Mouse (Mus musculus) c-Kit-positive CD71-negative TER-119-negative erythroid progenitor cells, embryonic 14.5 days (primary cell): ENCODE results near the gene Them7.

ENCODE experiments used
- DNase-seq: peaks from one replicate; pipeline ENCODE4 v3.0.0-alpha.2; 2013; ENCODE audit warnings: low read depth

The Them7 gene

DNA sequence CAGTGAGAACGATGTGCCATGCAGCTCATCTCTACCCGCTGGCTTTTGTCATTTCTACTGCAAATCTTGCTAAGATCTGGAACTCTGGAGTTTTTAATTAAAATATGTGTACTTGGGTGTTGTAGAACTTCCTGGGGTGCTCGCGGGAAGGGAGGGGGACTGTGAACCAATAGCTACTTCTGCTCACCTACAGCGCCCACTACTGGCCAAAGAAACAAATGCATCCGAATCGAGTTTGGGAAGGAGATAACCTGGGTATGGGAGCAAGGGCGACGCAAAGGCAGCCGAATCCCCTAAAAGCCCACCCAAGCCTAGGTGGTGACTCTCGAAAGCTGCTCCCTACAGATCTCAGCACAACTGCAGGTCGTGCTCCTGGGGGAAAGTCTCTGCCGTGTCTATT, 87.3 kb downstream of the Them7 start:
- no peak for DNase-seq

DNA sequence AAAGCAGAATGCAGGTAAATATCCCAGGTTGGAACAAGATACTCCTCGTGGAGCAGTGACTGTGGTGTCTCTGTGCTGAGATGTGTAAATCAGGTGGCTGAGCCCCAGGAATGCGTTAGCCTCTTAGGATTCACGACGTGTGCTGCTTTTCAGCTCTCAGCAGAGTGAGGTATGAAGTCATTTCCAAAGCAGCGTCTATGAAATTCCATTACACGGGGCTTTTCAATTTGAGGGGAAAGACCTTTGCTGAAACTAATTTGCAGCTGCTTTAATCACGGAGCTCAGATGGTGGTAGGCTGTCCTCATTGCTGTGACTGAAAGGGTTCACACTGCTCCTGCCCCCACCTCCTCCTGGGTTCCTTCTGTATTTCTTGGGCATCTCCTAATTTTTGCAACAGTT, 87.9 kb downstream of the Them7 start:
- DNase-seq, result no peak

DNA sequence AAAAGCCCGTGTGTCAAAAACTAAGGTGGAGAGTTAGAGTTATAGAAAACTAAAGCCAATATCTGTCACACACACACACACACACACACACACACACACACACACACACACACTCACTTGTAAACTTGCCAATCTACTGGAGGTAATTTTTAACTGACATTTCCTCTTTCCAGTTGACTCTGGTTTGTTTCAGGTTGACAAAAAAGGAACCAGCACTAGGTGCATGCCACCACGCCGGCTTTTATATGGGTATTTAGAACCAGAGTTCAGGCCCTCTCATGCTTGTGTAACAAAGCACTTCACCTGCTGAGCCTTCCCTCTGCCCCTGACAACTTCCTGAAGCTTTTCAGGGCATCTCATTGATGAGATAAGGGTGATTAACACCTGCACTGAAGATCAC, 89.0 kb downstream of the Them7 start:
- no peak for DNase-seq

DNA sequence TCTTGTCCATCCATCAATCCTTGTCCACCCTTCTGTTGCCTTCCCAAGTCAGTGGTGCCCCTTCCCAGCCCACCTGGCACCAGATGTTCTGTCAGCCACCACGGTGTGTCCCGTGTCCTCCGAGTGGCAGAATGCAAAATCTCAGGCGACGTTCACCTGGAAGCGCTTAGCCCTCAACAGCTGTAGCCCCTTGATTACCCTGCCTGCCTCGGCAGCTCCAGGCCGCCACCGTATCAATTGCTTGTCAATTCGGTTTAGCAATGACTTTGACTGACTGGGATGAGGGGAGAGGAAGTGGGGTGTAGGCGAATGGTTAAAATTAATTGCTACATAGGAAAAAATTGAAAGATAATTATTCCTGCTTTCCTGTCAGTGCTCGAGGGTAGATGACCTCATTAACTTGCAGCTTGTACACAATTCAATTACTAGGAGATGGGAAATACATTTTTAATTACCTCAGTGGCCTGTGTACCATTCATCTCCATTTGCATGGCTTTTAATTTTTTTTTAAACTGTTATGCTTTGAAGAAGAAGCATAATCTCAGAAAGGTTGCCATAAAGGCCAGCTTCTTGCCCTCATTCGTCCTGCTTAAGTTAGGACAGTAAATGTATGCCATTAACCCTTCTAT, 93.5 kb downstream of the Them7 start:
- DNase-seq, result no peak

DNA sequence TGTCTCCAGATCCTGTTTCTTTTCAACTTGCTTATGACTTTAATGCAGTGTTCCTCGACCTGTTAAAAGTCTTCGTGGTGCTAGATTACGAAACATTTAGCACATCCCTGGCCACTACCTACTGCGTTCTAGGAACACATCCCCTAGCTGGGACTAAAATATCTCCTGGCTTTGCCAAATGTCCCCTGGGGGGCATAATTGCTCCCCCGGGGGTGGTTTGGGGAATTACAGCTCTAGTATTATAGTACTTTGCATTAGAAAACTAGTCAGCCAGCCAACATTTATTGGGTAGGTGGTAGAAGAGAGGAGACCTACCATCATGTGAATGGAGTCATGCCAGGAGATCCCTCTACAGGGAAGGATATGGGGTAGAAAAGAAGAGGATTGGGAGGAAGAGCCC, 101.9 kb downstream of the Them7 start:
- no peak for DNase-seq

DNA sequence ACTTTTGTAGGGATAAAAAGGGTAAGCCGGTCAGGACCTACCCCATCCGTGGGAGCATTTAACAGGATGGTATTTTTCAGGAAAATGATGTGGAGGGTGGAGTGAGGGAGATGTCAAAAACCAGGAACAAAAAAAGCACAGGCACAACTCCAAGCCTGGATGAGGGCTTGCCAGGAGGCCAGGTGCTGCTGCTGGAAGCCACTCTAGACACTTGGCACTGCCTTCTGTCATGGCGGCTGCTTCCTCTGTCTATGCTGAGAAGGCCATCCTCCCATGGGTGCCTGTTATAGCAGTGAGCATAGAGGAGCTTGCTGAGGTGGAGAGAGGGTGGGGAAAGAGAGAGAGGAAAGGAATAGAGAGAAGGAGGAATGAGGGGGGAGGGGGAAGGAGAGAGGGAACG, 105.9 kb downstream of the Them7 start:
- DNase-seq, result no peak

DNA sequence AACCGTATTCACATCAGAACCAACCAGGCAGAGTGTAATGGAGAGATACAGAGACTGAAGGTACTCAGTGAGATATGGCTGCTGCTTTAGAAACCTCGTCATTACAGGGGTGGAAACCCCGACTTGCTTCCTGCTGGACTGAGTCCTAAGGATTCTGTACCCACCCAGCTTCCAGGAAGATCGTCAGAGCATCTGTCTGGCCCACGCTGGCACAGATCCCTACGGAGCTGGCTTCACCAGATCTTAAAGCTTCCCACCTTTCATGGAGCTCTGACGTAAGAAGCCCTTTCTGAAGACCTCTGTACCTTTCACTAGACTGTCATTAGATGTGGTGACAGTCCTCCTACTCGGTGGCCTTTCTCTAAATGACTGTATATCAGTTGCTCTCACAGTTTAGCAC, 109.0 kb downstream of the Them7 start:
- DNase-seq, result no peak

DNA sequence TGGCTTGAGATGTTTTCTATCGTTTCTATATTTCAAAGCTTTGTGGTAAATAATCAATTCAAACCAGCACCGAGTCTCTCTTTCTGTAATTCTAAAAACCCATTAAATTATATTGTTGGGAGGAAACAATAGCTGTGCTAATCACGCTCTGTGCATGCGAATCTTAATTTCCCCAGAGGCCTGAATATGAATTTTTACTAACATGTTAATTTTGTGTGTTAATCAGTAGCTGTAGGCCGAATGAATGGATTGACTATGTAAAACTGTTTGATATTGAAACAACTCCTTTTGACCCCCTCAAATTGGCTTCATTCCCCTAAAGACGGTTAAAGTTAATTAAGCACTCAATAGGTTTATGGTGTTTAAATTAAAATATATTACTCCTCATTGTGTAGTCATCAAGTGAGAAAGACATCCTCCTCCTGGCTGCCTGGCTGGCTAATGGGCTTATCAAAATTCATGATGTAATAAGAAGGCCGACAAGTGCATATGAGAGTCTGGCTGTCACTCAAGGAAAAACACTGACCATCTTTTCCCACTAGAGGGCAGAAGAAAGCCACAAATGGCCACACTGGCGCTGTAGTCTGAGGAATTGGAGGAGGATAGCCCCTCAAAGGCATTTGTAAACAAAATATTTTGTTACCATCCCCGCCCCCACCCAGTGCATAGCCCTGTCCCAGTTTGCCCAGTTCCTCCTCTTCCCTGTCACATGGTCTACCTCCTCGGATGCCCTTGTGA, 110.0 kb downstream of the Them7 start:
- peak; percentile 66 for DNase-seq

DNA sequence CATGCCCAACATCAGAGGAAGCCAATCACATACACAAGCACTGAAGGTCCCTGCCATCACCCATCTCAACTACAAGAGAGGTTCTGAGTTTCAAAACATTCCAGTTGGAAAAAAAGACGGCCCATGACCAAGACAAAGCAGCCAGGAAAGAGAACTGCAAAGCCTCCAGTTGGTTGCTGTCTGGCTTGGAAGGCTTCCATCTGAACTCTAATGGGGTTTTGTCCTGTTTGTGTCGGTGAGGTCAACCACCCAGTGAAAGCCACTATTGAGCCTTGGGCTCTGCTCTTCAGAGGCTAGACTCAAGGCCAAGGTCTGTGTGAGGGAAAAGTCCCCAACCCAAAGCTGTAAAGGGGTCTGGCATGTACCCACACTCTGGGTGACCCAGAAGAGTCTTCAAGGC, 111.5 kb downstream of the Them7 start:
- DNase-seq, result no peak

DNA sequence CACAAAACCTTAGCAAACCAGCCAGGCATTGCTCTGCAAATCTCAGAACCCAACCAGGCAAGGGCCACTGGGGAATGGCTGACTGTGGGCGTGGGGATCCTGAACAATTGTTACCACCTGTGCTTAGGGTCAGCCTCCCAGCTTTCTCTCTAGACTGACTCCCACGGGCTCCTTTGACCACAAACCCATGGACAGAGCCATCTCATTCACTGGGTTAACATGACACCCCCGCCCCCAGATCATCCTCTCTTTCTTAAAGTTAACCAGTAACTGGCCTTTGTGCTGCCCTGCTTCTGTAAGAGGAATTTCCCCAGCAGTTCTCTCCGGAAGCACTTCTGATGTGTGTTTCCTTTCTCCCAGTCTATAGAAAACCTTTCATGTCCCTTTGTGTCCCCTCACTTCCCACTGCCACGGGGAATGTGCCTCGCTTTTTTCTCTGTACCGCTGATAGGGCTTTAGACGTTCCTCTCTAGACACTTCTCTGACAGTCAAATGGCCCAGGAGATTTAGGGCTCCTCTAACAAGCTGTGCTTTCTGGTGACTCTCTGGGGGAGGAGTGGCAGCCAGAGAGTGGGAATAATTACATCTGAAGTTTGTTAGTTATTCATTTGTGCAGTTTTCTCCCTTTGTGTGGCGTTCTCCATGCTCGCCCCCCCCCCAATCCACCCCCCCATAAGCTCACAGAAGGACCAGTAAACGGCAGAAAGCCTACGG, 112.4 kb downstream of the Them7 start:
- no peak for DNase-seq

DNA sequence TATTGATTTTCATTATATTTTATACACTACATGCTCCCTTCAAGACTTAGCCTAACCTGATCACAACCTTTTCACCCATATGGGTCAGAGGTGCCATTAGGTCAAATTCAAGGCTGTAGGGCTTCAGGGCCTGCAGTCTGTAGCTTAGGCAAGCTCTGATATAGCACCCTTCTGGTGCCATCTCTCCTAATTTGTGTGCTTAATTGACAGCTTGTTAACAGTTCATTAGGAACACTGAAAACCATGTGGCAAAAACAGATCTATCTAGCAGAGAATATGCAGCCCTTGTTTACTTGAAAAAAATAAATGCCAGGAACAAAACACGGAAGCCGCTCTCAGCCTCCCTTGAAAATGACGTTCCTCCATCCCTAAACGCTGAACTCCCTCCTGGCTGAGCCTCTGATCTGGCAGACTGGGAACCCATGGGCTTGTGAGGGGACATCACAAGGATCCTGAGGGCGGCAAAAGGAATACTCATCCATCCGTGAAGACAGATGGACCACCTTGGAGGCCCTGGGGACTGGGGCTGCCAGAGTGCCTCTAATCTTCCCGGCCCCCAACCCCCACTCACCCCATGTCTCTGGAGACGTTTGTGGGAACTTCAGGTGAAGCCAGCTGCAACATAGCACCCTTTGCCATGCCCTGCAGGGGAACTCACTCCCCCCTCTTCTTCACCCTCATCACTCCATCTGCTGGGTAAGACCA, 113.2 kb downstream of the Them7 start:
- DNase-seq, result no peak

DNA sequence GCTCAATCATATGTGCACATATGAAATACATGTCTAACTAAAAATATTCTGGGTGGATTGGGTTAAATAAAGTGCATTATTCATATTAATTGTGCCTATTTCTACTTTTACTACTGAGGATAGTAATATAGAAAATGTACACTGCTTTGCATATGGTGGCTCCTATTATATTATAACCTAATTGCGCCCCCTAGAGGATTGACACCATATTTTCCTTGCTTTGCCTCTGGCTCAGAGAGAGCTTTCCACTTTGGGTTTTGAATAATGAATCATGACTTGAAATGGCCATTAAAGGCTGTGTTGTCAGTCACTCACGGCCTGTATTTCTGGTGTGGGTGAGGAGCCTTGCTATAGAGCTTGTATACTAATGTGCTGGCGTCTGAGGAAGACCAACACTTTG, 115.9 kb downstream of the Them7 start:
- peak; percentile 19 for DNase-seq

DNA sequence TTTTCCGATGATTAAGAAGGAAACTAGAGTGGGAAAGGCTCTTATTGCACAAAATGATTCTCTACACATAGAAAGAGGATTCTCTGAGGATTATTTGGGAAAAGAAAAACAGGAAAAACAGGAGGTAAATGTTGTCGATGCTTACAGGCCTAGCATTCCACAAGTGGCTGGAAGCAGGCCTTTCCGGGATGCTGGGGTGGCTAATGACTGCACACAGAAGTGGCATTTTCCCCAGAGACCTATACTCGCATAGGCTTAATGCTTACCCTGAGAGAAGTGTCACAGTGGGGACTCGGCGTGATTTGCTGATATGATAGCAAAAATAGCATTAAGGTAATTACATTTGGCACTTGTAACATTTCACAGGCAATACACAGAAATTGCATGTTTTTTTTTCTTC, 124.8 kb downstream of the Them7 start:
- DNase-seq, result no peak

DNA sequence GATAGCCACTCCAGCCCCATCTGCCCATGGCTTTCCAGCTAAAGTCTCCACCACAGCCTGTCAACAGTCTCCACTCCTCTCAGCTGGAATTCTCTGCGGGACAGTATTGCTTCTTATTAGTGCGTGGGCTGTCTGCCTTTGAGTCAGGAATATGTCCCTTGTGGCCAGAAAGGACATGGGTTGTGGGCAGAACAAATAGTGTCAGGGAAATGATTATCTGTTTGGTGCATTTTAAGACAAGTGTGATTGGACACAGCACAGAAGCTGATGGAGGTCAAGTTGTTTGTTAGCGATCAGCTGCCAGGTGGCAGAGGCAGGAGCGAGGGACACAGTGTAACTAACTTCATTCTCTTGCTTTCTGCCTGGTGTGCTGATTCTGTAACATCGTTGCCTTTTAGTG, 132.7 kb downstream of the Them7 start:
- no peak for DNase-seq

DNA sequence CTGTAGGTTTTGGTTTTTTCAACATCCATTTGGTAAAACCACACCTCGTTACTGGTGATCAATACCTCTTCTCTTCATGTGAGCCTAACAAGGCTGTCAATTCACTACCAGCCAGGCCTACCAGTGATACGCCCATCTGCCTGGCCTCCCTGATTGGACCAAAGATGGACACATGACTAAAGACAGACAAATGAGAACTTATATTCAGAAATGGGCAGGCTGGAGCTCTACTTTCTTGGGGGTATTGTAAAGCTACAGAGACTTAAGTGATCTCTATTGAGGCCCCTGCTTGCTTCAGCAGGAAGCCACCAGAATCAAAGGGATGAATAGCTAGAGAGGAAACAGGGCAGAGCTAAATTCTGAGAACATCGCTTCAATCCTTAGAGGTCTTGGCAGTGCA, 133.9 kb downstream of the Them7 start:
- DNase-seq, result no peak

DNA sequence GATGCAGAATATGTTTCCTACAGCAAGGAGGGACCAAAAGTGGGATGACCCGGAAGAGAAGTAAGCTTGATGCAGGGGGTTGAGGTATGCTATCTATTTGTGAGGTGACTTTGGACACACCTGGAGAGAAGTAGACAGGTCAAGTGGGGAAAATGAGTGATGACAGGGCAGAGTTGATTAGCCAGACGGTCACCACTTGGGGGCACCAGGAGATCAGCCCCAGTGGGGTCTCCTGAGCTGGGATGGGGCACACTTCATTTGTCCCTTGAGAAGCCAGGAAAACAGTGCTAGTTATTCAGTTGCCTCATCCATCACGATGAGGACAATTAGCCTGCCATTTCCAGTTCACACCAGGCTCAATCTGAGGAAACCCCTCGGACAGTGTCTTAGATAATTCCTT, 143.5 kb downstream of the Them7 start:
- DNase-seq, result peak; percentile 6

DNA sequence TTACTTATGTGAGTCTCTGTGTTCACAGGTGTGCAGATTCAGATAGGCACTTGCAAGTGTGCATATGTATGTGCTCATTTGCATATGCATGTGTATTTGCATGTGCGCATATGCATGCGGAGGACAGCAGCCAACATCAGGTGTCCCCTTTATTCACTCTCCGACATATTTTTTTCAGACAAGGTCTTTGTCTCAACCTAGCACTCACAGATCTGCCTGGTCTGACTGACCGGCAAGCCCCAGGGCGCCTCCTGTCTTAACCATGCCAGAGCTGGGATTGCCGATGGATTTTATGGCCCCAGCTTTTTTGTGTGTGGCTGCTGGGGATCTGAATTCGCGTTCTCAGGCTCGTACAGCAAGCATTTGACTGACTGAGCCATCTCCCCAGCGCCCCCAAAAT, 146.1 kb downstream of the Them7 start:
- DNase-seq, result no peak

DNA sequence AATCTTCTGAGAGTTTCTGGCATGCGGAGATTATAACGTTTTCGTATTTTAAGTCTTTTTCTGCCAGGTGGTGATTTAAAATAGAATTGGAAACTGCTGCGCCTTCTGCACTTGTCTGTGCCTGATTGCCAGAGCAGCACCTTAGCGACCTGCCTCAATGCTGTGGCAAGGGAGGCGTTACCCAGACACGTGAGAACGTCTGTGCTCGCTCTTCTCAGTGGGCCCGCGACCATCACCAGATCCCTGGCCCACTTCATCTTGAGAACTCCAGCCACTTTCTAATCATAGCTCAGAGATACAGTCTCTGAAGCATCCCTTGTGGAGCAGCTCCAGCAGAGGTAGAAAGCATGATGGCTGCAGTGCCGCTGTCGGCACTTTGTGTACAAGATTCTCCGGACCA, 146.6 kb downstream of the Them7 start:
- no peak for DNase-seq

DNA sequence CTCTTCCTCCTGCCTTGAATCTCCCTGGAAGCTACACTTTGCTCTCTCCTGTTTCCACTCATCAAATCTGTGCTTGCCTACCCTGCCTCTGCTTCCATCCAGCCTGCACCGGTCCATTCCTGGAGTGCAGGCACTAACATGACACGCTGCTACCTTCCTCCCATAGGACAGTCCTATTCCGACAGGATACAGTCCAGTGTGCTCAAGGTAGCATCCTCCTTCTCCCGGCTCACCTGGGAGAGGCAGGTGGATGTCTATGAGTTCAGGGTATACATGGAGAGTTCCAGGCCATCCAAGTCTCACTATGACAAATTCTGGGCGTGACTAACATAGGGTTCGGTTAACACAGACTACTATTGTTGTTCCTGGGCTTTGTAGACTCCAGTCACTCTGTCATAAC, 148.0 kb downstream of the Them7 start:
- no peak for DNase-seq

DNA sequence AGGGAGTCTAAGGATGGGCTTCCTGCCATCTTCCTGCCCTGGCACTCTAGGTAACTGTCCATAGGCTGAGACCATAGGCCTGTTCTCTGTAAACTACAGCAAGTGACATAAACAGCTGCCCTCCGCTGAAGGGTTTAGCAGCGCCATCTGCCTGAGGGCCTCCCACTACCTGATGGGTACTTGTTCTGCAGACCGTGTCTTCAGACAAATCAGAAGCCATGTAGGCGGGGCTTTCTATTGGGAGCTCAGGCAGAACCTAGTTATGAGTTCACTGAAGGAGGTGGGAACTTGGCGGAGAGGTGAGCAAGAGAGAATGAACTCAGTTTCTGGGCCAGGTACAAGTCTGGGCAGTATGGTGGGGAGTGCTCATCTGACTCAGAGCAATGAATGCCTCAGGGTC, 148.6 kb downstream of the Them7 start:
- no peak for DNase-seq

DNA sequence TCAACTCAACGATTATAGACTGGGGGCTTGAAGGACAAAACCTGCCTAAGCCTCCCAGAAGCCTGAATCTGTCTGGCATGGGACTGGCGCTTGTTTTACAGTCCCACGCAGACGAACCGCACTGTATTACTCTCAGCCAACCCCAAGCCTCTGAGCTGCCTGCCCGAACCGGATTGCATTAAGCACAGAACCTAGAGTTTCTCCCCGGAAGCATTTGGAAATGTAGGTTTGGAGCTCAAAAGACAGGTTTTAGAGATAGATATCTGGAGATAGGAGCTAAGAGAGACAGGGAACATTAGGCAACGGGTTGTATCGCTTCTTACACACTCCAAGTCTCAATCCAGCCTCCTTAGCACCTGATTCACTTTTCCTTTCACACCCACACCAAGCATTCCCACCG, 149.5 kb downstream of the Them7 start:
- no peak for DNase-seq

DNA sequence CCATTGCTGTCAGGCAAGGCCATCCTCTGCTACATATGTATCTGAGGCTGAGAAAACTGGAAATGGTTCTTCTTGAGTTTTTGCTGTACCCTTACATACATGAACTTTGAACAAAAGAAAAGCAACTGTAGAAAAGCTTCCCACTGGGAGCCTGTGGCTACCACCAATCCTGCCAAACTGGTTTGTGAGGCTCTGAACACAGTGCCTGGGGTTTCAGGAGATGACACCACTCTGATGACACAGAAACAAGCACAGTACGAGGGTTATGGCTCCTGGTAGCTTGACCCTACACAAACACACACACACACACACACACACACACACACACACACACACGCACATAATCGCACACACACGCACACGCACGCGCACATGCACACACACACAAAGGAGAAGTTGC, 151.1 kb downstream of the Them7 start:
- no peak for DNase-seq

DNA sequence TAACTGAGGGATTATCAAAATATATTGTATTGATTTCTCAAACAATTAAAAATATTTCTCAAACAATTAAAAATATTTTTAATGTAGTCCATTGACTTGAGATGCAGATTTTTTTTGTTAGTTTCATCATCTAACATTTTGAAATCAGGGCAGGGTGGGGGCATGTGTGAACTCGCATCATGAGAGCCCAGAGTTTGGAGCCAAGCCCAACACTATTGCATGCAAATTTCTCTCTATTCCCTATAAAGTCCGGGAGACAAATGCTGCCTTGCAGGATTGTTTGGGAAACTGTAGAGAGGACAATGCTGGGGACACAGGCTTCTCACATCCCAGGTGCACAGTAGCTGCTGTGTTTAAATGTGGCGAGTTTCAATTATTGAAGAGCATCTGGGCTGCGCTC, 151.6 kb downstream of the Them7 start:
- DNase-seq, result no peak
